Mouse (Mus musculus): Measurements from ENCODE around the gene Hspb7. TPM values are rescaled to one million over a fixed set of nuclear protein-coding genes. Genes with fewer than 3 reads are reported as not detected.

The Hspb7 gene
- polyA plus RNA-seq, 1 experiment from 2014 or later = 4.8 TPM

- 80% methylated on average over 18 of the region's 18 CpGs for WGBS
- no peaks in the 10 kb centered on the region for H3K9me3 ChIP-seq
- no peak overlapping the region for H3K9ac ChIP-seq
- ATAC-seq (ENCODE audit: borderline replicate concordance, extremely low read depth, low FRiP score, low TSS enrichment) = no peak
- no peaks in the 10 kb centered on the region for H3K27me3 ChIP-seq
- H3K4me3 ChIP-seq = no peak overlapping the region
- H3K4me2 ChIP-seq = no peak overlapping the region
- no peaks in the 10 kb centered on the region for H3K36me3 ChIP-seq
- no peaks in the 10 kb centered on the region for H3K4me1 ChIP-seq
- no peak overlapping the region for H3K27ac ChIP-seq
Measured at GRCm38 (mm10) chr4:141433191-141433590, 12.6 kb downstream of the Hspb7 start.

GRCm38 (mm10) chr4:141435974-141436373 is 15.4 kb downstream of the Hspb7 start, which contains the start of gene Srarp:
TSS of gene Srarp (minus strand) at chr4:141436105.
- no peak within 1 kb of the TSS for H3K9ac ChIP-seq
- H3K4me1 ChIP-seq = no peaks in the 10 kb centered on the region
- H3K27me3 ChIP-seq = no peaks in the 10 kb centered on the region
- no peak within 1 kb of the TSS for H3K27ac ChIP-seq
- no peak within 1 kb of the TSS for H3K4me3 ChIP-seq
- H3K36me3 ChIP-seq = no peaks in the 10 kb centered on the region
- 68% methylated on average over 1 of the region's 1 CpGs for WGBS
- H3K9me3 ChIP-seq = no peaks in the 10 kb centered on the region
- H3K4me2 ChIP-seq = no peak within 1 kb of the TSS
- ATAC-seq (ENCODE audit: borderline replicate concordance, extremely low read depth, low FRiP score, low TSS enrichment) = no peak

GRCm38 (mm10) chr4:141439083-141439803 is 18.7 kb downstream of the Hspb7 start:
- Histone ChIP-seq H3K27me3 (no peaks in the 10 kb centered on the region), H3K27ac (no peak overlapping the region), H3K9ac (no peak overlapping the region), H3K4me3 (no peak overlapping the region), H3K4me1 (0 out of 2 replicates have a peak, but pooled peaks cover 5% of the 10 kb centered on the region), H3K4me2 (no peak overlapping the region), H3K9me3 (no peaks in the 10 kb centered on the region), H3K36me3 (no peaks in the 10 kb centered on the region)
- ATAC-seq (ENCODE audit: borderline replicate concordance, extremely low read depth, low FRiP score, low TSS enrichment) = no peak
- WGBS = 76% methylated on average over 12 of the region's 12 CpGs

DNA sequence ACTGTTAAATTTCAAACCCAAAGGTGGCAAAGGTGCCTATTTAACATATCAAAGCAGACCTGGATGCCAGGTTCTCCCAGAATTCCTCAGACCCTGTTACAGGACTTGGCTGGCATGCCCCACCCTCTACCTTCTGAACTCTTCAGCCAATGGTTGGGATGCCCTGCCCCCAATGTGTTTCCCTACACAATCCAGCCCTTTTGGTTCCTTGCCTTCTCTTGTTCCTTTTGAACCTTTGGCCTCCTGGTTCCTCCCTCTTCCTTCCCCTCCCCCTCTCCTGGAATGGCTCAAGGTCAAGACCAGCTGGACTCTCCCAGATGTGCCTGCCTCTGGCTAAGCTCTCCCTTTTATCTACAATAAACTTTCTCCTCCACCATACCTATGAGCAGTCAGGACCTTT is 20.3 kb downstream of the Hspb7 start:
- Histone ChIP-seq H3K4me3 (no peak overlapping the region), H3K27ac (no peak overlapping the region), H3K9me3 (no peaks in the 10 kb centered on the region), H3K36me3 (no peaks in the 10 kb centered on the region), H3K4me2 (no peak overlapping the region), H3K9ac (no peak overlapping the region), H3K4me1 (peaks cover 14% of the 10 kb centered on the region), H3K27me3 (no peaks in the 10 kb centered on the region)
- ATAC-seq (ENCODE audit: borderline replicate concordance, extremely low read depth, low FRiP score, low TSS enrichment) = no peak

- H3K4me3 ChIP-seq = peak overlapping the region; percentile 100
- peak overlapping the region; percentile 53 for H3K9ac ChIP-seq
- H3K4me1 ChIP-seq = peaks cover 18% of the 10 kb centered on the region
- H3K27me3 ChIP-seq = no peaks in the 10 kb centered on the region
- no peak for ATAC-seq (ENCODE audit: borderline replicate concordance, extremely low read depth, low FRiP score, low TSS enrichment)
- no peak overlapping the region for H3K27ac ChIP-seq
- H3K9me3 ChIP-seq = no peaks in the 10 kb centered on the region
- peak overlapping the region; percentile 88 for H3K4me2 ChIP-seq
- 33% methylated on average over 11 of the region's 11 CpGs for WGBS
- peaks cover 17% of the 10 kb centered on the region for H3K36me3 ChIP-seq
Measured at GRCm38 (mm10) chr4:141443641-141444429, 23.3 kb downstream of the Hspb7 start.

DNA sequence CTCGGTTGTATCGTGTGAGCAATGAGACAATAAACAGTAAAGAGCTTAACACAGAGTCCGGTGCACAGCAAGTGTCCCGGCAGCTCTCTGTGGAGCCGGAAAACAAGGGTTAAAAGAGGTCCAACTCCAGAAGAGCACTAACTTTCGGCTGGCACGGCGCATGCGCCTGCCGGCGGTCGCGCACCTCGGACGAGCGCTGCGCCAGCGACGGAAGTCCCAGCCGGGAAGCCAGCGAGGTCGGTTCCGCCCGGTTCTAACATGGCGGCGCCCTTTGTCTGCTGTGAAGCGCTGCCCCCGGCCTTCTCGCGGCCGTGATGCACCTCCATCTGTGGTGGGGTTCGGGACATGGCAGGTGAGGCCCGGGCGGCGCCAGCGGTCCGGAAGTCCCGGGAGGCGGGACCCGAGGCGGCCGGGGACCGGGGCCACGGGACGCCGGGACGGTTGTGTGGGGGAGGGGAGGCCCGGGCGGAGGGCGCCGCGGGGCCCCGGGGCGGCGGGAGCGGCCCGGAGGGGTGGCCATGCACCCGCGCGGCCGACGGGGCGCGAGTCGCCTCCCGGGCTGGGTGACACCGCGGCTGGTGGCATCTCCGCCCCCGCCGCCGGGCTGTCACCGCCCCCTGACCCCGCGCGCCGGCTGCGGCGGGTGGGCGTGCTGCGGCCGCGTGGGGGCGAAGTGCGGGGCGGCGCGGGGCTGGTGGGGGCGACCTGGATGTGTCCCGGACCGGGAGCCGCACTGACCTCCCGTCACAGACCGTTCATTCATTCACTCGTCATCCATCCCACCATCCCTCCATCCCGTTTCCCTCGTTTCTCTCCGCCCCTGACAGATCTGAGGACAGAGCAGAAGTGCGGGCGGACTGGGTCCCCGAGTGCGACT is 24.1 kb downstream of the Hspb7 start, which contains the start of gene Zbtb17:
TSS of gene Zbtb17 (plus strand) at position 204 of the 877 bp plus-strand sequence.
- H3K27ac ChIP-seq = peak within 1 kb of the TSS; percentile 73
- peak; percentile 84 for ATAC-seq (ENCODE audit: borderline replicate concordance, extremely low read depth, low FRiP score, low TSS enrichment)
- H3K36me3 ChIP-seq = peaks cover 25% of the 10 kb centered on the region
- under 1% methylated on average over 67 of the region's 102 CpGs for WGBS
- H3K27me3 ChIP-seq = no peaks in the 10 kb centered on the region
- H3K4me3 ChIP-seq = peak within 1 kb of the TSS; percentile 100
- peak within 1 kb of the TSS; percentile 88 for H3K4me2 ChIP-seq
- H3K9ac ChIP-seq = peak within 1 kb of the TSS; percentile 95
- peaks cover 18% of the 10 kb centered on the region for H3K4me1 ChIP-seq
- no peaks in the 10 kb centered on the region for H3K9me3 ChIP-seq

DNA sequence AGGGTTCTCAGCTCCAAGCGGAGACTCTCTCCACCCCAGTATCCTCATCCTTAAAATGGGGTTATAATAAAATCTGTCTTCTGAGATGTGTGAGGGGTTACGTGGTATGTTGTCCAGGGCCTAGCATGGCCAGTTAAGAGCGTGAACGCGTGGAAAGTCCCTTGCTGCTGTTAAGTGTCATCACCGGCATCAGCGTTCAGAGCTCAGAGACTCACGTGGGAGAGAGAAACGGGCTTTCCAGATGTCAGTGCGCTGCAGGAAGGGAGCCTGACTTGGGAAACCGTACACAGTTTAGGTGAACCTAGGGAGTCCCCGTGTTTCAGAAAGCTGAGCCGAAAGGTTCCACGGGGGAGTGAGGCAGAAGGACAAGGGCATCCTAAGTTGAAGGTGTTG is 24.7 kb downstream of the Hspb7 start:
- Histone ChIP-seq H3K9me3 (no peaks in the 10 kb centered on the region), H3K4me3 (peak overlapping the region; percentile 100), H3K27ac (no peak overlapping the region), H3K9ac (peak overlapping the region; percentile 95), H3K27me3 (no peaks in the 10 kb centered on the region), H3K4me1 (peaks cover 18% of the 10 kb centered on the region), H3K4me2 (peak overlapping the region; percentile 88), H3K36me3 (peaks cover 27% of the 10 kb centered on the region)
- 10% methylated on average over 14 of the region's 14 CpGs for WGBS
- no peak for ATAC-seq (ENCODE audit: borderline replicate concordance, extremely low read depth, low FRiP score, low TSS enrichment)

GRCm38 (mm10) chr4:141446211-141446610 is 25.6 kb downstream of the Hspb7 start:
- H3K9me3 ChIP-seq = no peaks in the 10 kb centered on the region
- no peak overlapping the region for H3K9ac ChIP-seq
- H3K4me3 ChIP-seq = no peak overlapping the region
- peaks cover 27% of the 10 kb centered on the region for H3K36me3 ChIP-seq
- no peak overlapping the region for H3K27ac ChIP-seq
- H3K4me2 ChIP-seq = no peak overlapping the region
- 60% methylated on average over 7 of the region's 7 CpGs for WGBS
- ATAC-seq (ENCODE audit: borderline replicate concordance, extremely low read depth, low FRiP score, low TSS enrichment) = no peak
- peaks cover 18% of the 10 kb centered on the region for H3K4me1 ChIP-seq
- no peaks in the 10 kb centered on the region for H3K27me3 ChIP-seq

DNA sequence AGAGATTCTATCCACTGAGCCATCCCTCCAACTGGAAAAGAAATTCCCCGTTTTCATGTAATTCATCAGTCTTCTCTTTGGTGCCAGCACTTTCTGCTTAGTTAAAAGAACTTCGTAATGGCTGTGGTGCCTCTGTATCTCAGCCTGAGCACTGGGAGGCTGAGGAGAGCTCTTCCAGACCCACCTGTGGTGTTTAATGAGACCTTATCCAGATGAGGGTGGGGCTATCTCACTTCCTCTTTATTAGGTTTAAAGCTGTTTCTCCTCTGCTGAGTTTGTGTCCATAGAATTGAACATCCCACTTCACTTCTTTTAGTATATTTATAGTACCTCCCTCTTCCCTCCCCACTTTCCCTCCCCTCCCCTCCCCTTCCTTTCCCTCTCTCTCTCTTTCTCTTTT is 30.7 kb downstream of the Hspb7 start:
- Histone ChIP-seq H3K27me3 (no peaks in the 10 kb centered on the region), H3K36me3 (peaks cover 36% of the 10 kb centered on the region), H3K27ac (no peak overlapping the region), H3K4me1 (0 out of 2 replicates have a peak, but pooled peaks cover 1% of the 10 kb centered on the region), H3K9me3 (no peaks in the 10 kb centered on the region), H3K4me2 (no peak overlapping the region), H3K9ac (no peak overlapping the region), H3K4me3 (no peak overlapping the region)
- 80% methylated on average over 2 of the region's 2 CpGs for WGBS
- no peak for ATAC-seq (ENCODE audit: borderline replicate concordance, extremely low read depth, low FRiP score, low TSS enrichment)

DNA sequence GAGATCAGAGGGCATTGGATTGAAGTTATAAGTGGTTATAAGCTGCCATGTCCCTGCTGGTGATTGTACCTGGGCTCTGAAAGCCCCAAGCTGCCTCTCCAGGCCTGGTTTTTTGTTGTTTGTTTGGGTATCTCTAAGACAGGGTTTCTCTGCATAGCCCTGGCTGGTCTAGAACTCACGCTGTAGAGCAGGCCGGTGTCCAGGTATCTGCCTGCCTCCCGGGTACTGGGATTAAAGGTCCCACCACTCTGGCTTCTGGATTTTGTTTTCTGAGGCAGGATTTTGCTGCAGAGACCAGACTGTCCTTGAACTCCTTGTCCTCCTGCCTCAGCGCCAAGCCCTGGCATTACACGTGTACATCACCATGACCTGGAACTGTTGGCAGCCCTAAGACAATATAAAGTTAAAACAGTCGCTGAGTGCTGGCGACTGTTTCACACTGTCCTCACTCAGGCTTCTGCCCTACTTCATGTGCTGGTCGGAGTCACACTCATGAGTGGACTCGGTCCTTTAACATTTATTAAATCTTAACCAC is 31.4 kb downstream of the Hspb7 start:
- no peaks in the 10 kb centered on the region for H3K4me1 ChIP-seq
- no peaks in the 10 kb centered on the region for H3K9me3 ChIP-seq
- no peaks in the 10 kb centered on the region for H3K27me3 ChIP-seq
- WGBS = 87% methylated on average over 9 of the region's 9 CpGs
- no peak overlapping the region for H3K4me3 ChIP-seq
- peaks cover 36% of the 10 kb centered on the region for H3K36me3 ChIP-seq
- ATAC-seq (ENCODE audit: borderline replicate concordance, extremely low read depth, low FRiP score, low TSS enrichment) = no peak
- H3K4me2 ChIP-seq = no peak overlapping the region
- no peak overlapping the region for H3K27ac ChIP-seq
- H3K9ac ChIP-seq = no peak overlapping the region

DNA sequence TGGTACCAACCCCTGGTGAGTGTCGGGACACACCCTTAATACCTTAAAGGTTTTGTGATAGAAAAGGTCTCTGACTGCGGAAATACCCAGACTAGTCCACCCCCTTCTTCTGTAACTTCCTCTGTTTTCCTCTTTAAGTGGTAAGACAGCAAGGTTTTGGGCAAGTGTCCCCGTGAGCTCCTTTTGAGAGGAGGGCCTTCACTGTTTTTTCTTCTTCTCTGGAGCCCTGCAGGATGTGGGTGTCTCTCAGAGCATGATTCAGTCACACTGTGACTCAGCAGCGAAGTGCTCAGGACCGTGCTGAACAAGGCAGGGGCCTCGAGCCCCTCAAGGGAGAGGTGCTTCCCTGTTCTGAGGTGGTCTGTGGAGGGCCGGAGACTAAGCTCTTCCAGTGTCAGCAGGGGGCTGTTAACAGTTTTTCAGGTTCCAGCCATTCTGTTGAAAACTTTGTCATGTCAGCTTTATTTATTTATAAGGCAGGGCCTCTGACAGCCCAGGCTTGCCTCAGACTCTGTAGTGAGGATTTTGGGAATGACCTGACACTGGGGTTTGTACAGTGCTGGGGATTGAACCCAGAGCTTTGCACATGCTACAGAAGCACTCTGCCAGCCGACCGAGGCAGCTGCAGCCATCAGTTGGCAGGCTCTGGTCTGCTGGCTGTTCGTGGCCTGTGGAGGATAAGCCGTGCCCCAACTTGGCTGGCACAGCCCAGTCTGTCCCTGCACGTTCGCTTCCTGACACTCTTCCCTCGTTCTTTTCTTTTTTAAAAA is 34.2 kb downstream of the Hspb7 start:
- Histone ChIP-seq H3K9me3 (no peaks in the 10 kb centered on the region), H3K27ac (no peak overlapping the region), H3K4me3 (no peak overlapping the region), H3K4me1 (peaks cover 11% of the 10 kb centered on the region), H3K4me2 (no peak overlapping the region), H3K27me3 (no peaks in the 10 kb centered on the region), H3K36me3 (peaks cover 11% of the 10 kb centered on the region; the same call in 1 of the 2 replicates), H3K9ac (no peak overlapping the region)
- 58% methylated on average over 14 of the region's 14 CpGs for WGBS
- no peak for ATAC-seq (ENCODE audit: borderline replicate concordance, extremely low read depth, low FRiP score, low TSS enrichment)
